Mouse (Mus musculus): Measurements from ENCODE around the gene Pdpn. TPM values are rescaled to one million over a fixed set of nuclear protein-coding genes. Genes with fewer than 3 reads are reported as not detected.
"Not testable (repeated sequence)": the region's sequence is repeated elsewhere in the genome, so short reads cannot be mapped to it uniquely, and the experiment has no call there.

Pdpn gene
- total RNA-seq (2021): 10 to 100 TPM; 19.5 to 19.6 TPM
- long read RNA-seq, experiment 1, transcript Pdpn-201 (6 exons, 1,817 nt): major isoform, 9 of 10 reads
- long read RNA-seq, experiment 1, partial matches to known transcripts: 1 of 10 reads
- long read RNA-seq, experiment 1, other reads (novel, unspliced or antisense): 0 of 10 reads
- long read RNA-seq, experiment 2, transcript Pdpn-201 (6 exons, 1,817 nt): major isoform, 18 of 24 reads
- long read RNA-seq, experiment 2, partial matches to known transcripts: 3 of 24 reads
- long read RNA-seq, experiment 2, other reads (novel, unspliced or antisense): 3 of 24 reads

GRCm38 (mm10) chr4:143299325-143300070 is at the start of gene Pdpn:
Pdpn (minus strand) TSS chr4:143299564.
- DNase-seq (ENCODE audit: low spot score in 2 of 2): peak; percentile 16 to 27
- peak within 1 kb of the TSS; percentile 48 for H3K4me3 ChIP-seq
- H3K27ac ChIP-seq: peak within 1 kb of the TSS; percentile 57; the same call in 1 of the 2 replicates
- no peak for TF ChIP-seq CTCF (conservative IDR thresholded peaks at IDR 0.05)

DNA sequence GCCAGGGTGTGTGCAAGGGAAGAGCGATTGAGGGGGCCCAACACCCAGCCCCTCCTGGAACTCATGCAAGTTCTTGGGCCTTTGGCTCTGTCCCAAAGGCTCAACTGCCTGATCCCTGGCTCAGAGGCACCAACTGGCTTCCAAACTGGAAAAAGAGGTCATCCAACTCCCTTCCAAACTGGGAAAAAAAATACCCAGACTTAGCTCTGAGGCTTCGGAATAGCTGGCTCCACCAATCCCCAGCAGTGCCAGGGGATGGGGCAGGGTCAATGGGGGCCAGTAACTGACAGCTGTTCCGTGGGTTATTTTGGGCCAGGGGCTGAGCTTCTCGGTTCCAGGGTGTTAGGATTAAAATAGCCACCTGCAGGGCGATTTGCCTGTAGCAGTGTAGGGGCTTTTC is 49.3 kb upstream of the Pdpn start:
- Histone ChIP-seq H3K27ac (no peak overlapping the region), H3K4me3 (no peak overlapping the region)
- no peak for TF ChIP-seq CTCF (conservative IDR thresholded peaks at IDR 0.05)
- DNase-seq (ENCODE audit: low spot score in 2 of 2): no peak

DNA sequence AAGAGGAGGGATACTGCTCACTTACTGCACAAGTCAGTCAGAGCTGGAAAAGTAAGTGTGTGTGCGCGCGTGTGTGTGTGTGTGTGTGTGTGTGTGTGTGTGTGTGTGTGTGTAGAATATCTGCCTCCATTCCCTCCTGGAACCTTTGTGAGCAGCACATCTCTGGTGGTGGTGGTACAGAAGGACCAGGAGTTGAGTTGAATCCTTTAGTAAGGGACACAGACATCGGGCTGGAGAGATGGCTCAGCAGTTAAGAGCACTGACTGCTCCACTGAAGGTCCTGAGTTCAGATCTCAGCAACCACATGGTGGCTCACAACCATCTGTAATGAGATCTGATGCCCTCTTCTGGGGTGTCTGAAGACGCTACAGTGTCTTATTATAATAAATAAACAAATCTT is 46.1 kb upstream of the Pdpn start:
- not testable (repeated sequence) for DNase-seq (ENCODE audit: low spot score in 2 of 2); H3K27ac ChIP-seq; H3K4me3 ChIP-seq

GRCm38 (mm10) chr4:143341470-143341869 is 42.1 kb upstream of the Pdpn start:
- no peak for TF ChIP-seq CTCF (conservative IDR thresholded peaks at IDR 0.05)
- H3K27ac ChIP-seq: no peak overlapping the region
- no peak overlapping the region for H3K4me3 ChIP-seq
- no peak for DNase-seq (ENCODE audit: low spot score in 2 of 2)

GRCm38 (mm10) chr4:143339808-143340207 is 40.4 kb upstream of the Pdpn start:
- TF ChIP-seq CTCF (conservative IDR thresholded peaks at IDR 0.05): no peak
- H3K27ac ChIP-seq: no peak overlapping the region
- no peak overlapping the region for H3K4me3 ChIP-seq
- DNase-seq (ENCODE audit: low spot score in 2 of 2): no peak

- no peak for TF ChIP-seq CTCF (conservative IDR thresholded peaks at IDR 0.05)
- no peak overlapping the region for H3K27ac ChIP-seq
- H3K4me3 ChIP-seq: no peak overlapping the region
- no peak for DNase-seq (ENCODE audit: low spot score in 2 of 2)
Observed at GRCm38 (mm10) chr4:143336096-143336495, 36.7 kb upstream of the Pdpn start.

GRCm38 (mm10) chr4:143334995-143335394 is 35.6 kb upstream of the Pdpn start:
- H3K4me3 ChIP-seq: no peak overlapping the region
- DNase-seq (ENCODE audit: low spot score in 2 of 2): no peak
- H3K27ac ChIP-seq: no peak overlapping the region
- TF ChIP-seq CTCF (conservative IDR thresholded peaks at IDR 0.05): no peak

GRCm38 (mm10) chr4:143334145-143334544 is 34.8 kb upstream of the Pdpn start:
- Histone ChIP-seq H3K27ac (no peak overlapping the region), H3K4me3 (no peak overlapping the region)
- no peak for TF ChIP-seq CTCF (conservative IDR thresholded peaks at IDR 0.05)
- DNase-seq (ENCODE audit: low spot score in 2 of 2): no peak

- Histone ChIP-seq H3K4me3 (no peak overlapping the region), H3K27ac (no peak overlapping the region)
- TF ChIP-seq CTCF (conservative IDR thresholded peaks at IDR 0.05): no peak
- DNase-seq (ENCODE audit: low spot score in 2 of 2): no peak
Observed at GRCm38 (mm10) chr4:143331787-143332186, 32.4 kb upstream of the Pdpn start.

DNA sequence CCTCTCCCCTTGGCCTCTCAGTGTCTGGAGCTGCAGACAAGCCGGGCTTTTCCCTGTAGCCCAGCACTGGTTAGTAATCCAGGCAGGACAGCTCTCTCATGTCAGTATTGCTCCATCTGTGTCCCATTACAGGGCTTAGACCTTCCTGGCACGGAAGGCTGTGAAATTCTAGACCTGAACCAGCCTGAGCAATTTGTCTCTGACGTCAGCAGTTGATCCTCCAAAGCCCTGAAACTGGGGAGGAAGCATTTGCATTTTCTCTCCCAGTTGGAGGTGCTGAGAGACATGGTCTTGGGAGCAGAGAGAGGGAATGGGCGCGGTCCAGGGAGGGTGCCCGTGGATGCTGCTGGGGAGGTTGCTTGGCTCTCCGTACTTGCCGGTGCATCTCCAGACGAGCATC is 31.2 kb upstream of the Pdpn start:
- Histone ChIP-seq H3K4me3 (no peak overlapping the region), H3K27ac (no peak overlapping the region)
- TF ChIP-seq CTCF (conservative IDR thresholded peaks at IDR 0.05): no peak
- DNase-seq (ENCODE audit: low spot score in 2 of 2): no peak

DNA sequence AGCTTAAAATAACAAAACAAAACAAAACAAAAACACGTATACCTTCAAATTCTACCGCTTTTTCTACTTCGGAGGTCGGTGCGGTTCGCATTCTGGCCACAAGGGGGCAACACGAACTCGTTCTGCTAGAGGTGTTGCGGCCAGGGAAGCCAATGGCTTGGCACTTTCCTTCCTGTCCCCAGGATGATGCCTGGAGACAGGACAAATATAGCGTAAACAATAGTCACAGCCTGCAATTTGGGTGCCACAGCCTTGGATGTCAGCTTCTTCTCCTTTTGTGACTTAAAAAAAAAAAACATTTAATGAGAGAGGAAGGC is 26.2 kb upstream of the Pdpn start:
- Histone ChIP-seq H3K27ac (no peak overlapping the region), H3K4me3 (peak overlapping the region; percentile 50)
- peak; percentile 53 to 86 for DNase-seq (ENCODE audit: low spot score in 2 of 2)
- TF ChIP-seq CTCF (conservative IDR thresholded peaks at IDR 0.05): peak; percentile 96

GRCm38 (mm10) chr4:143324925-143325624 is 25.7 kb upstream of the Pdpn start:
- no peak for TF ChIP-seq CTCF (conservative IDR thresholded peaks at IDR 0.05)
- no peak for DNase-seq (ENCODE audit: low spot score in 2 of 2)
- no peak overlapping the region for H3K27ac ChIP-seq
- peak overlapping the region; percentile 50 for H3K4me3 ChIP-seq

GRCm38 (mm10) chr4:143324176-143324924 is 25.0 kb upstream of the Pdpn start:
- Histone ChIP-seq H3K4me3 (no peak overlapping the region), H3K27ac (no peak overlapping the region)
- no peak for DNase-seq (ENCODE audit: low spot score in 2 of 2)
- TF ChIP-seq CTCF (conservative IDR thresholded peaks at IDR 0.05): no peak

All from layer of hippocampus, adult 2 months (tissue).